Mouse (Mus musculus): ENCODE measurements around the gene Sgk2. TPM values are rescaled to one million over a fixed set of nuclear protein-coding genes. Genes with fewer than 3 reads are reported as not detected.

Gene Sgk2
- total RNA-seq, 2 experiments from 2014 or later, result 0.63 TPM; not detected in 1

- DNase-seq (ENCODE audit: low spot score in 2 of 2), result no peak
These were observed 4.4 kb downstream of the Sgk2 start for GRCm38 (mm10) chr2:162991394-162992083.

- no peak for DNase-seq (ENCODE audit: low spot score in 2 of 2)
These were observed 4.9 kb downstream of the Sgk2 start for GRCm38 (mm10) chr2:162992084-162992437.

- DNase-seq (ENCODE audit: low spot score in 2 of 2), result no peak
These were observed 6.9 kb downstream of the Sgk2 start for GRCm38 (mm10) chr2:162993881-162994616.

GRCm38 (mm10) chr2:162998528-162999230, 11.5 kb downstream of the Sgk2 start:
- peak; percentile 57 to 71 for DNase-seq (ENCODE audit: low spot score in 2 of 2)

GRCm38 (mm10) chr2:162999744-163000143, 12.6 kb downstream of the Sgk2 start:
- DNase-seq (ENCODE audit: low spot score in 2 of 2), result peak; percentile 41 to 51

GRCm38 (mm10) chr2:163001071-163001470, 13.9 kb downstream of the Sgk2 start:
- DNase-seq (ENCODE audit: low spot score in 2 of 2), result no peak

- no peak for DNase-seq (ENCODE audit: low spot score in 2 of 2)
These were observed 20.2 kb downstream of the Sgk2 start for GRCm38 (mm10) chr2:163007299-163007698.

GRCm38 (mm10) chr2:163016916-163017743, 30.0 kb downstream of the Sgk2 start, which contains the start of gene Ift52:
Gene Ift52 (plus strand): TSS chr2:163017354.
- peak; percentile 94 to 95 for DNase-seq (ENCODE audit: low spot score in 2 of 2)

GRCm38 (mm10) chr2:163031289-163031688, 44.2 kb downstream of the Sgk2 start:
- no peak for DNase-seq (ENCODE audit: low spot score in 2 of 2)

- no peak for DNase-seq (ENCODE audit: low spot score in 2 of 2)
These were observed 44.6 kb downstream of the Sgk2 start for GRCm38 (mm10) chr2:163031757-163032156.

GRCm38 (mm10) chr2:163032622-163033021, 45.5 kb downstream of the Sgk2 start:
- no peak for DNase-seq (ENCODE audit: low spot score in 2 of 2)

GRCm38 (mm10) chr2:163039940-163040339, 52.8 kb downstream of the Sgk2 start:
- DNase-seq (ENCODE audit: low spot score in 2 of 2), result no peak

- DNase-seq (ENCODE audit: low spot score in 2 of 2), result peak; percentile 67 to 72
These were observed 61.0 kb downstream of the Sgk2 start for GRCm38 (mm10) chr2:163048125-163048524.

GRCm38 (mm10) chr2:163049116-163049515, 62.0 kb downstream of the Sgk2 start:
- DNase-seq (ENCODE audit: low spot score in 2 of 2), result no peak

GRCm38 (mm10) chr2:163051691-163052090, 64.6 kb downstream of the Sgk2 start:
- no peak for DNase-seq (ENCODE audit: low spot score in 2 of 2)

- DNase-seq (ENCODE audit: low spot score in 2 of 2), result no peak
These were observed 65.0 kb downstream of the Sgk2 start for GRCm38 (mm10) chr2:163052101-163052500.

- no peak for DNase-seq (ENCODE audit: low spot score in 2 of 2)
These were observed 65.7 kb downstream of the Sgk2 start for GRCm38 (mm10) chr2:163052826-163053225.

- peak; percentile 83 to 85 for DNase-seq (ENCODE audit: low spot score in 2 of 2)
These were observed 67.3 kb downstream of the Sgk2 start, which contains the start of gene Mybl2 for GRCm38 (mm10) chr2:163054335-163054840. Gene Mybl2 (plus strand): TSS chr2:163054687.

- no peak for DNase-seq (ENCODE audit: low spot score in 2 of 2)
These were observed 67.9 kb downstream of the Sgk2 start for GRCm38 (mm10) chr2:163054891-163055494.

- DNase-seq (ENCODE audit: low spot score in 2 of 2), result peak in 1 of 2 experiments; percentile 37
These were observed 68.6 kb downstream of the Sgk2 start for GRCm38 (mm10) chr2:163055715-163056114.

Measured in adrenal gland, adult 18-20 months (tissue).